Mouse (Mus musculus): ENCODE measurements at regions not wholly inside any gene's neighbourhood (a gene's known extent, or its start where the extent isn't known, plus 50 kb on each side); places are given as distances from the start of the nearest gene placed in this dataset.
A peak's percentile ranks its signal among the peaks of the same experiment; 100 is the strongest.

GRCm38 (mm10) chr2:57916375-57917023, 81.2 kb upstream of the Galnt5 start:
- peak; percentile 12 for DNase-seq

GRCm38 (mm10) chr2:57917721-57918120, 80.0 kb upstream of the Galnt5 start:
- no peak for DNase-seq

- peak; percentile 65 for DNase-seq
These were observed 78.5 kb upstream of the Galnt5 start for GRCm38 (mm10) chr2:57919102-57919731.

GRCm38 (mm10) chr2:57934062-57934822, 63.4 kb upstream of the Galnt5 start:
- DNase-seq = peak; percentile 7
